Mouse (Mus musculus): ENCODE measurements around the gene Ghsr.

DNA sequence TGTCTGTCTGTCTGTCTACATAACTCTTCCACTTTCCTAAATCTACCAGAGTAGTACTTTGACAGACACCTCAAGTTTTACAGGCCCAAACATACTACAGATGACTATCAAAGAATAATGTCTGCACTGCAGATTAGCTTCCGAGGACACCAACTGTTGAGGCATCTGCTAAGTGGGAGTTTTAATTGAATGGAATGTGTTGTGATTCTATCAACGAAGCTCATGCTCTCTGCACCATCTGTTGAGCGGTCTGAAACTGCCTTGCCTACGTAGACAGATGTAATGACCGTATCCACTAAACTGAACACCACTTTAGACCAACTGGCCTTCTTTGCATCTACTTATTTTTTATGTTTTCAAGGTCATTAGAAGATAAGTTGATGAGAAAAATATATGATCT lies 22.7 kb upstream of the Ghsr start:
- TF ChIP-seq TCF12 (IDR thresholded peaks at IDR 0.05; ENCODE audit: insufficient read depth, poor library complexity, severe bottlenecking), result no peak
- TF ChIP-seq USF1 (IDR thresholded peaks at IDR 0.05; ENCODE audit: low read depth), result no peak
- TF ChIP-seq CEBPB (IDR thresholded peaks at IDR 0.05; ENCODE audit: insufficient read depth, poor library complexity, severe bottlenecking), result no peak
- no peak for TF ChIP-seq POLR2A (IDR thresholded peaks at IDR 0.05; ENCODE audit: insufficient read length, low read depth)
- no peak for TF ChIP-seq TCF3 (IDR thresholded peaks at IDR 0.05; ENCODE audit: insufficient read length, low read depth)
- no peak for TF ChIP-seq E2F4 (IDR thresholded peaks at IDR 0.05; ENCODE audit: insufficient read depth)
- TF ChIP-seq POLR2AphosphoS2 (IDR thresholded peaks at IDR 0.05; ENCODE audit: insufficient read length, low read depth), result no peak
- TF ChIP-seq MAX (IDR thresholded peaks at IDR 0.05; ENCODE audit: low read depth), result no peak
- no peak for TF ChIP-seq MYOG (IDR thresholded peaks at IDR 0.05; ENCODE audit: control insufficient read depth in 1 of 3, insufficient read depth in 1 of 3, insufficient read length in 2 of 3, low read depth in 2 of 3)
- TF ChIP-seq MYOD1 (IDR thresholded peaks at IDR 0.05; ENCODE audit: control insufficient read depth in 1 of 3, insufficient read length in 2 of 3, low read depth in 2 of 3), result no peak
- no peak for TF ChIP-seq REST (IDR thresholded peaks at IDR 0.05; ENCODE audit: insufficient read depth, insufficient read length)
- no peak for TF ChIP-seq SRF (IDR thresholded peaks at IDR 0.05; ENCODE audit: control insufficient read depth, insufficient read length, low read depth)
